Mouse (Mus musculus) ES-Bruce4 (cell line): ENCODE measurements around the gene Otogl.

ENCODE experiments used
- CTCF ChIP-seq: IDR thresholded peaks from one replicate; pipeline ENCODE4 v1.8.1; 2011; ENCODE audit warnings: low read depth, low read length
- EP300 ChIP-seq: IDR thresholded peaks from 2 replicates; pipeline ENCODE4 v1.6.1; 2011; ENCODE audit warnings: low read depth, low read length; ENCODE audit not compliant: insufficient read depth
- POLR2A ChIP-seq: IDR thresholded peaks from one replicate; pipeline ENCODE4 v1.8.1; 2011; ENCODE audit warnings: low read length; ENCODE audit not compliant: insufficient read depth

DNA sequence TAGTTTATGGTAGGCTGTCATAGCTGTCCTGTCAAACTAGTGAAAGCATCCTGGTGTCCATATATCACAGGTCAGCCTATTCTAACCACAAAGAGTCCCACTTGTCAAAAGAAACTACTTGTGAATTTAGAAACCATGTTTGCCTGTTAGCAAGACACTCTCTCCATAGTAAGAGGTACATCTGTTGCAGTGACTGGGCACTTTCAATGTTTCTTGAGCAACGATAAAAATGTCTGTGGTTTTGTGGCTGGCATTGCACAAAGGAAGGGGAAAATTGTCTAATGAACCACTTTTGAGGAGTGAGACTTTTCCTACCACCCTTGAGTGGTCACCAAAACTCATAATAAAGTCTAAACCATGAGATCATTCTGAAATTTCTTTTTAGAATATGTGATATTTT lies 36.1 kb upstream of the Otogl start:
- TF ChIP-seq CTCF (no peak), POLR2A (no peak), EP300 (no peak)
